Mouse (Mus musculus) lung, embryonic 14.5 days (tissue): ENCODE data around the gene N4bp2l2. TPM values are rescaled to one million over a fixed set of nuclear protein-coding genes. Genes with fewer than 3 reads are reported as not detected.
"Not testable (repeated sequence)": the region's sequence is repeated elsewhere in the genome, so short reads cannot be mapped to it uniquely, and the experiment has no call there.

ENCODE experiments used
- ATAC-seq: fragments of 200-750 bp; cut with Nextera tagmentation; 2 replicates; pipeline ENCODE4 v1.8.0; 2017; ENCODE audit warnings: mild to moderate bottlenecking, moderate TSS enrichment, moderate library complexity; ENCODE audit not compliant: insufficient read depth
- DNase-seq: peaks from one replicate; pipeline ENCODE4 v3.0.0-alpha.2; 2015
- H3K27ac ChIP-seq: fragments of 300-500 bp; sonication (generic); 2 replicates; pipeline ENCODE4 v1.5.1; 2014; ENCODE audit warnings: low read depth, mild to moderate bottlenecking, moderate library complexity
- H3K27me3 ChIP-seq: fragments of 300-500 bp; sonication (generic); 2 replicates; pipeline ENCODE4 v1.6.1; 2014; ENCODE audit warnings: low read length, control low read depth; ENCODE audit not compliant: insufficient read depth
- H3K36me3 ChIP-seq: fragments of 300-500 bp; sonication (generic); 2 replicates; pipeline ENCODE4 v1.6.1; 2014; ENCODE audit warnings: control low read depth; ENCODE audit not compliant: insufficient read depth
- H3K4me1 ChIP-seq: fragments of 300-500 bp; sonication (generic); 2 replicates; pipeline ENCODE4 v1.6.1; 2014; ENCODE audit warnings: antibody characterized with exemption, control low read depth; ENCODE audit not compliant: insufficient read depth
- H3K4me2 ChIP-seq: fragments of 300-500 bp; sonication (generic); 2 replicates; pipeline ENCODE4 v1.6.1; 2014; ENCODE audit warnings: mild to moderate bottlenecking
- H3K4me3 ChIP-seq: fragments of 300-500 bp; sonication (generic); 2 replicates; pipeline ENCODE4 v1.5.1; 2014; ENCODE audit warnings: low read depth, low read length
- H3K9ac ChIP-seq: fragments of 300-500 bp; sonication (generic); 2 replicates; pipeline ENCODE4 v1.6.1; 2014
- H3K9me3 ChIP-seq: fragments of 300-500 bp; sonication (generic); 2 replicates; pipeline ENCODE4 v1.6.1; 2016; ENCODE audit warnings: low read depth, low read length, control low read depth
- CTCF ChIP-seq: IDR thresholded peaks from 2 replicates; pipeline ENCODE4 v1.5.1; 2016; ENCODE audit warnings: antibody characterized with exemption, low read depth
- WGBS: fragments of 180-500 bp; shearing (Covaris S2); extraction: QIAGEN DNeasy Blood & Tissue Kit; methylation state at CpG from one replicate; pipeline ENCODE4 v1.1.7; 2014; 5-methylcytosine and 5-hydroxymethylcytosine counted together
- polyA plus RNA-seq: library from polyadenylated mRNA; unstranded; fragments of >200 nt; fragmentation: Nextera tagmentation; extraction: Ambion mirVana; gene quantifications from 2 replicates; pipeline ENCODE4 v1.2.1, GENCODE M21; 2014

N4bp2l2 gene
- 40.1 and 43.6 TPM in 2 replicates for polyA plus RNA-seq

DNA sequence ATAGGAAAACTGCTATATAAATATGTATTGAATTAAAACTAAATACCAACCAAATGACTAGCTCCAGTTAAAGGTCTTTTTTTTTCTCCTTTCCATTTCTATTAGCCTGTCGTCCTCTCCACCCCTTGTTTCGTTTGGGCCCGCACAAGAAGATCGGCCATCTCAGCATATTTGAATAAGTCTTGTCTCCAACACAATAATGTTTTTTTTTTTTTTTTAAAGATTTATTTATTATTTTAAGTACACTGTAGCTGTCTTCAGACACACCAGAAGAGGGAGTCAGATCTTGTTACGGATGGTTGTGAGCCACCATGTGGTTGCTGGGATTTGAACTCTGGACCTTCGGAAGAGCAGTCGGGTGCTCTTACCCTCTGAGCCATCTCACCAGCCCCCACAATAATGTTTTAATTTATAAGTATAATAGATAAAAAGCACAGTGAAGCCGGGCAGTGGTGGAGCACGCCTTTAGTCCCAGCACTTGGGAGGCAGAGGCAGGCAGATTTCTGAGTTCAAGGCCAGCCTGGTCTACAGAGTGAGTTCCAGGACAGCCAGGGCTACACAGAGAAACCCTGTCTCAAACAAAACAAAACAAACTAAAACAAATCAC is at the start of gene N4bp2l2:
Gene N4bp2l2, minus strand, starts transcription at position 51 of the 607 bp plus-strand sequence.
- Histone ChIP-seq H3K27ac (peak within 1 kb of the TSS; percentile 98), H3K4me2 (peak within 1 kb of the TSS; percentile 84), H3K9ac (peak within 1 kb of the TSS; percentile 95), H3K36me3 (peaks cover 13% of the 10 kb centered on the region), H3K4me3 (peak within 1 kb of the TSS; percentile 99)
- H3K9me3 ChIP-seq, DNase-seq, H3K27me3 ChIP-seq, H3K4me1 ChIP-seq, ATAC-seq: not testable (repeated sequence)
- 87% methylated on average over 8 of the region's 9 CpGs for WGBS

DNA sequence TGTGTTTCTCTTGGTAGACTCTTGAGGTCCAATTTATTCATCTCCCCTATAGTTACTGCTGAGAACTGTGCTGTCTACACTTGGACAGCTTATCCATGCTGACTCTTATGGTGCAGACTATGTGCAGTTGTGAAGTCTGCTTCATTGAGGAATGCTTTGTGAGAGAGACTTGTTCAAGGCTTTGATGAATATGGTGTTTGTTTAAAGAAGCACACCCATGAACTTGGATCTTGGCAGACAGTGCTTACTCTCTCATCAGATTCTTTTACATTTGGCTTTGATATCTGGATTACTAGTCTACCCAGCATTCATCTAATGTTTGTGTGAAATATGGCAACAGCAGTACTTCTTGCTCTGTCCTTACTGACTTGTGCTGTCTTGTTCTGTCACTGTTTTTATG is 47.4 kb upstream of the N4bp2l2 start:
- peak; percentile 85 for DNase-seq
- no peak for TF ChIP-seq CTCF
- no peak overlapping the region for H3K4me3 ChIP-seq
- H3K4me1 ChIP-seq, result peaks cover 5% of the 10 kb centered on the region
- no peak overlapping the region for H3K4me2 ChIP-seq
- ATAC-seq, result peak; percentile 88
- H3K27me3 ChIP-seq, result no peaks in the 10 kb centered on the region
- no peak overlapping the region for H3K9ac ChIP-seq
- H3K27ac ChIP-seq, result peak overlapping the region; percentile 15; the same call in 1 of the 2 replicates
- no peaks in the 10 kb centered on the region for H3K36me3 ChIP-seq
- H3K9me3 ChIP-seq, result no peaks in the 10 kb centered on the region

DNA sequence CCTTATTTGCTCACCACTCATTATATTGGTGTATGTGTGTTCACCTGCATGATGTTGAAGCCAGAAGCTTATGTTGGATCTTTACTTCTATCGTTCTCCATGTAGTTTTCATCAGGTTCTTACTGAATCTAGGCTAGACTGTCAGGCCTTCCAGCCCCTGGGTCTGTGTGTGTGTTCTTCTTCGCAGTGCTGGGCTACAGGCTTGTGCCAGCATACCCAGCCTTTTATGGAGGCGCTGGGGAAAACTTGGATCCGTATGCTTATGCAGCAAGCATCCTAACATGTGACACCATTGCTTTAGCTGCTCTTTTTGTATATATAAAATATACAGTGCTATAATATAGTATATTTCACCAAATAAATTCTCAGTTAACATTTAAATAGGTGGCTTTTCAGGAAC is 45.5 kb upstream of the N4bp2l2 start:
- Histone ChIP-seq H3K9me3 (no peaks in the 10 kb centered on the region), H3K4me1 (peaks cover 5% of the 10 kb centered on the region), H3K27ac (0 out of 2 replicates have a peak overlapping the region, but pooled peaks have one; percentile 30), H3K36me3 (no peaks in the 10 kb centered on the region), H3K27me3 (no peaks in the 10 kb centered on the region), H3K4me2 (no peak overlapping the region), H3K4me3 (no peak overlapping the region), H3K9ac (no peak overlapping the region)
- 73% methylated on average over 4 of the region's 4 CpGs for WGBS
- no peak for TF ChIP-seq CTCF
- peak; percentile 47 for DNase-seq
- no peak for ATAC-seq

DNA sequence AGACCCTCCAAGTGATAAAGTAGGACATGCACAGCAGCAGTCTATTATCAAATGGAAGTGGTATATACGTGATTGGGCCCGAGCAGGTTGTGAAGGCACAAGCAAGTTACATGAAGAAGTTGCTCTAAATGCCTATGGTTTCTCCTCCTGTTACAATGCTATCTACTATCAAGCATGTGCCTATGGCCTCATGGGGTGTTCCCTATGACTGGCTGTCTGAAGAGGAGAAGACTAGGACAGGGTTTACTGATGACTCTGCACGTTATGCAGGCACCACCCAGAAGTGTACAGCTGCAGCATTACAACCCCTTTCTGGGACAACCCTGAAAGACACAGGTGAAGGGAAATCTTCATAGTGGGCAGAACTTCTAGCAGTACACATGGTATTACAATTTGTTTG is 41.2 kb upstream of the N4bp2l2 start:
- H3K4me2 ChIP-seq, H3K4me1 ChIP-seq, H3K36me3 ChIP-seq, H3K9me3 ChIP-seq, DNase-seq, H3K4me3 ChIP-seq, H3K27ac ChIP-seq, ATAC-seq, H3K9ac ChIP-seq, H3K27me3 ChIP-seq: not testable (repeated sequence)
- WGBS, result 88% methylated on average over 3 of the region's 3 CpGs

DNA sequence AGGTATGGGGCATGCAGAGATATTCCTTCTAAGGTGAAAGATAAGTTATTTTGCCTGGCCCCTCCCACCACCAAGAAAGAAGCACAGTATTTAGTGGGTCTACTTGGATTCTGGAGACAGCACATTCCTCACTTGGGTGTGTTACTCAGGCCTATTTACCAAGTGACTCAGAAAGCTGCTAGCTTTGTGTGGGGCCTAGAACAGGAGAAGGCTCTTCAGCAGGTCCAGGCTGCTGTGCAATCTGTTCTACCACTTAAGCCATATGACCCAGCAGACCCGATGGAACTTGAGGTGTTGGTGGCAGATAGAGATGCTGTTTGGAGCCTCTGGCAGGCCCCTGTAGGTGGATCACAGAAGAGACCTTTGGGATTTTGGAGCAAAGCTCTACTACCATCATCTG is 40.7 kb upstream of the N4bp2l2 start:
- ATAC-seq, H3K4me2 ChIP-seq, H3K36me3 ChIP-seq, H3K9ac ChIP-seq, H3K9me3 ChIP-seq, H3K4me1 ChIP-seq, DNase-seq, H3K4me3 ChIP-seq, H3K27ac ChIP-seq, H3K27me3 ChIP-seq: not testable (repeated sequence)
- 92% methylated on average over 1 of the region's 1 CpGs for WGBS

DNA sequence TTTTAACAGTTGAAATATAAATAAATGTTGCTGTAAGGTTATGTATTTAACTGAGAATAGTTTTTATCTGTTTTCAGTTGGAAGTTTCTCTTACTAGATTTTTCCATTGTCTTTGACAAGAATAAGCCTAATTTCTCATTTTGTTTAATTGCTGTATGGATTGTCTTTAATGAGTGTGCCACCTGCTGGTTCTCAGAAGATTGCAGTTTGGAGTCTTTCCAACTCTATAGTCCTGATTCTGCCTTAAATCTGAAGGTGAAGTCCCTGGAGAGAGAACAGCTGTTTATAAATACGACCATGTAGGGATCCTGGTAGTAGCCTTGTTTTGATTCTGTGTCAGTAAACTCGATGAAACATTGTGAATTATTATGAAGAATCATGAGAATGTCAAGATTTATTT is 36.7 kb upstream of the N4bp2l2 start:
- Histone ChIP-seq H3K9ac (no peak overlapping the region), H3K9me3 (no peaks in the 10 kb centered on the region), H3K27me3 (no peaks in the 10 kb centered on the region), H3K4me1 (no peaks in the 10 kb centered on the region), H3K4me3 (no peak overlapping the region), H3K36me3 (no peaks in the 10 kb centered on the region), H3K27ac (no peak overlapping the region), H3K4me2 (no peak overlapping the region)
- WGBS, result 54% methylated on average over 2 of the region's 2 CpGs
- TF ChIP-seq CTCF, result peak; percentile 47
- ATAC-seq (no peak), DNase-seq (peak; percentile 70)

DNA sequence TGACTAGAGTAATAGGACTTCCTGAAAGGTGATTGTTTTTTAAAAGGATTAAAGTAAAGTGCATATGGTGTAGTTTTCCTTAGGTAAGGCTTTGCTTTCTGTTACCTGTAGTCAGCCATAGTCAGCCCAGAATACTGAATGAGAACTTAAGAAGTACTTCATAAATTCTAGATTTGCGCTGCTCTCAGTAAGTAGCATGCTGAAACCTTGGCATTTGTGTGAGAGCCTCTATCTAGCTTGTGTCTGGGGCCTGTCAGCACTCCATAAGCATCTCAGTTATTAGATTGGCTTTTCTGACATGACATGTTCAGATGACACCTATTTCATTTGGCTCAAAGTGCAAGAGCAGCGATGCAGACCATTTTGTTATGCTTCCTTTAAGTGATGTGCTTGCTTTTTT is 27.3 kb upstream of the N4bp2l2 start:
- 78% methylated on average over 2 of the region's 2 CpGs for WGBS

DNA sequence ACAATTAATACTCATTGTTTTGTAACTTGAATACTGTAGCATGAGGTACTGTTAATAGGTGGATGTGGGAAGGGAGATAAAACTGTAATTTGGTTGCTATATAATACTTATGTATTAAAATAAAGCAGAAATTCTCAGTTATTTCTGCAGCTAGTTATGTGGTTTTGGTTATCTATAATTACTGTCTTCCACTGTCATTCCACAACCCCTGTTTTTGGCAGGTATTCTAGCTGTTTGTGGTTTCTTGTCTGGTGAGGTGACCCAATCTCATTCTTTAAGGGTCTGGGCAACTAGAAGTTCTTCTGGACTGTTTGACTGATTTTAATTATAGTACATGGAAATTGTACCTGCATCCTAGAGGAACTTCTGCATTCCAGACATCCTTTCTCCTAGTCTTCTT is 24.7 kb upstream of the N4bp2l2 start:
- no peak overlapping the region for H3K4me2 ChIP-seq
- no peak overlapping the region for H3K27ac ChIP-seq

More for the DNA sequence above, 27.3 kb upstream of the N4bp2l2 start:
- Histone ChIP-seq H3K4me3 (no peak overlapping the region), H3K4me1 (no peaks in the 10 kb centered on the region), H3K27ac (no peak overlapping the region), H3K9ac (no peak overlapping the region), H3K36me3 (no peaks in the 10 kb centered on the region), H3K9me3 (no peaks in the 10 kb centered on the region), H3K27me3 (no peaks in the 10 kb centered on the region), H3K4me2 (no peak overlapping the region)
- DNase-seq (no peak), ATAC-seq (no peak)
- TF ChIP-seq CTCF, result no peak

DNA sequence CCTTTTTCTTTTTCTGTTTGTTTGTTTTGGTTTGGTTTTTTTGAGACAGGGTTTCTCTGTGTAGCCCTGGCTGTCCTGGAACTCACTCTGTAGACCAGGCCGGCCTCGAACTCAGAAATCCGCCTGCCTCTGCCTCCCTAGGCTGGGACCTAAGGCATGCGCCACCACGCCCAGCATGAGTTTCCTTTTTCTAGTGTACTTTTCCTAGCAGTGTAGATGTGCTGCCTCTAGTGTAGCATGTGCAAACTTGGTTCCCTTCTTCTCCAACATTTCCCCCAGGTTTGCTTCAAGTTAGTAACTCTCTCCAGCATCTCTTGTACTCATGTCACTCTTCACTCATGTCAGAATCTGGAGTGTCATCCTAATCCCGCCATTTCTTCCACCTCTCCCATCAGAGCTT is 16.9 kb upstream of the N4bp2l2 start:
- not testable (repeated sequence) for ATAC-seq, H3K9me3 ChIP-seq, DNase-seq, H3K4me1 ChIP-seq, H3K27ac ChIP-seq, H3K36me3 ChIP-seq, H3K27me3 ChIP-seq, H3K9ac ChIP-seq, H3K4me2 ChIP-seq, H3K4me3 ChIP-seq
- WGBS, result 90% methylated on average over 6 of the region's 6 CpGs

More for the DNA sequence above, 24.7 kb upstream of the N4bp2l2 start:
- Histone ChIP-seq H3K9me3 (no peaks in the 10 kb centered on the region), H3K27me3 (no peaks in the 10 kb centered on the region), H3K9ac (no peak overlapping the region), H3K36me3 (no peaks in the 10 kb centered on the region), H3K4me3 (no peak overlapping the region), H3K4me1 (no peaks in the 10 kb centered on the region)
- ATAC-seq (no peak), DNase-seq (no peak)
- TF ChIP-seq CTCF, result no peak
